Mouse (Mus musculus) heart, postnatal 25 days (tissue): ENCODE data around the gene Commd4. TPM values are rescaled to one million over a fixed set of nuclear protein-coding genes. Genes with fewer than 3 reads are reported as not detected.

Experiments used
- DNase-seq: peaks from one replicate; pipeline ENCODE4 v3.0.0; 2022; ENCODE audit warnings: low spot score
- intact Hi-C: fragments of 180-260 bp; cut with DNase I; formaldehyde crosslinking; loops from one replicate; pipeline ENCODE4 v1.15.1; 2025
- total RNA-seq, 2 experiments: library from RNA; stranded (reverse); gene quantifications; 2 replicates each; pipeline ENCODE4 v1.2.3; 2021

The Commd4 gene
- total RNA-seq, 2 experiments from 2014 or later, result 26.4 to 28.8 TPM

DNA sequence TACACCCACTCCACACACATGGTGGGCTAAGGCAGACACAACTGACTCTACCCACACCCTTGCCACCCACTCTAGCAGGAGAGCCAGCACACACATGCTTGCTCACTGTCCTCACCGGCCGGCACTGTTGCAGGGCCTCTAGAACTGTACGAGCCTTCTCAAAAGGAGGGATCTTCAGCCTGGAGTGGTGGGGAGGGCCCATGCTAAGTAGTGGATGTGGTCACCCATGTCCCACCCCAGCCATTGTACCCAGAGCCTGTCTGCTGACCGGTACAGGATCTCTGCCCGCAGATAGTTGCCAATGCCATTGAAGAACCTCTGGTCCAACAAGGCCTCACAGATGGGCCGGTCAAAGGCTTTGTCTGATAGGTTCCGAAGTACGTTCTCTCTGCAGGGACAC lies 13.3 kb downstream of the Commd4 start:
- no peak for DNase-seq
- intact Hi-C loops, result loop anchor here (5.0 kb wide), 1 partner anchor 193 kb away; the partner anchor contains the start of gene Snupn

DNA sequence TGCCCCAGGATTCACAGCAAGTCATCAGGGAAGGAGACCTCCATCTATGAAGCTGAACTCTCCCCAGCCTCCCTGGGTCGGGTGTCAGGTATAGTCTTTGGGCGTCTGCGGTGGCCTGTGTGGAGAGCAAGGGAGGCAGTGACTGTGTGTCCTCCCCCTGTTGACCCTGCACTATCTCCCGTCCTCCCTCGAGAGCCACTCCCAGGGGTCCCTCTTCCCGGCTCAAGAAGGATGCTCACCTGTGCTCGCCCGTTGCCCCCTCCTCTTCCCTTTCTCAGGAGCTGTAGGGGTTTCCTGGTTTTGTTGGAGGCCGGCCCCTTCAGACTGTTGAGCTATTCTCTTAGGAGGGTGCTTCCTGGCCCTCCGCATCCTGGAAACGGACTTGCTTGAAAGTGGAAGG lies 14.9 kb downstream of the Commd4 start:
- no peak for DNase-seq
- intact Hi-C loops, result no loop called here

DNA sequence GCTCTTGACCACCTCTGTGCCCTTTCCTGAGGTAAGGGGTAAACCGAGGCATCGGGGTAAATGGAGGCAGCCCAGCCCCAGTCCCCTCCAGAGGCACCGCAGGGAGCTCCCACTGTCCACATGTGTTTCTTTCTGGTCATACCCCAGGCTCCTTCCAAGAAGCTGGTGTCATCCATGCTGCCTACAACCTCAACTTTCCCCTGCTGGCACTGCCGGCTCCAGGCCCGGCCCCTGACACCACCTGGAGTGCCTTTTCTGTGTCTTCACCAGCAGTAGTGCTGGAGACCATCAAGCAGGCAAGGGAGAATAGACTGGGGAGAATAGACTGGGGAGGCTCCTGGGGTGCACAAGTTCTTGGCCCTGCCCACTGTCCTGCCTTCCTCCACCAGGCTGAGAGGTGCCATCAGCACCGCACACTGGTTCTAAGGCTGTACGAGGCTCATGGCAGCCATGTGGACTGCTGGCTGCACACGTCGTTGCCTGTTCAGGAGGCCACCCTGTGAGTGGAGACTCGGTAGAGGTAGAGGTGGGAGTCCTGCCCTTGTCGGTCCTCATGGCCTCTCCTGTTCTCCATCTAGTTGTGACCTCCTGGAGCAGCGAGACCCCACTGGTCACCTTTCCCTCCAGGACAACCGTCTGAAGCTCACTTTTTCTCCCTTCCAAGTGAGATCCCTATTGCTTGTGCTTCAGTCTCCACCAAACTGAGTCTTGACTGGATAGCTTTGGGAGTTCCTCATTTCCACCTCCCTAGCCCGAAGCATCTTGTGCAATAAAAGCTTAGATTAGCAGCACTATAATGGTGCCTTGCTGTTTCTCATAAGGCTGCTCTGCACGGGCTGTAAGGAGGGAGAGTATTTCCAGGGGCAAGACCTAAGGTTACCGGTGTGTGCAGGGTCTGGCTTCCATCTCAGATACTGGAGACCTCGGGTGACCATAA lies 16.4 kb downstream of the Commd4 start:
- intact Hi-C loops, result no loop called here
- no peak for DNase-seq

DNA sequence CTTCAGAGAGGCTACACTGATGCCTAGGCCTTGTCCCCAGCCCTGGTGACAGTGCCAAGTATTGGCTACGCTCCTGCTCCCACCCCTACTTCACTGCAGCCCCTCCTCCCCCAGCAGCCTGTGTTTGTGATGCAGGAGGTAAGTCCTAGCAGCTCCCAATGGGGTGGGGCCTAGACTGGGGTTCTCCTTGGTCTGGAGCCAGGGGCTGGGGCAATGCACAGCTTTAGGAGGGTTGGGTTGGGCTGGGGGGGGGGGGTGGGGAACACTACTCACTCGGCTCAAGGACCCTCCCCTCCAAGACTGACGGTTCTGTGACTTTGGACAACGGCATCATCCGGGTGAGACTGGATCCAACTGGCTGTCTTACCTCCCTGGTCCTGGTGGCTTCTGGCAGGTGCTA lies 18.6 kb downstream of the Commd4 start:
- no peak for DNase-seq
- intact Hi-C loops, result no loop called here

DNA sequence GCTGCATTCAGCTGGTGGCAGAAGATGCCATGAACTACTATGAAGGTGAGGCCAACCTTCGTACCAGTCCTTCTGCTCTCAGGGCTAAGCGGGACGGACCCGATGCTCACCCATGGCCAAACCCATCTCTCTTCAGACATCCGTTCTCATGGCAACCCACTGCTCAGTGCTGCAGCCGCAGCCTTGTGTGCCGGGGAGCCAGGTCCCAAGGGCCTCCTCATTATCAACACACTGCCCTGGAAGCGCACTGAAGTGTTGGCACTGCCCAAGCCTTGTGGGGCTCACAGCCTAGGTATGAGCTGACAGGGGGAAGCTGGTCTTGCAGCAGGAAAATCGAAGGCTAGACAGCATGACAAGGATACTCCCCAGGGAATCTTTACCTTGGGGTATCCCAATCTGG lies 19.0 kb downstream of the Commd4 start:
- intact Hi-C loops, result no loop called here
- no peak for DNase-seq

DNA sequence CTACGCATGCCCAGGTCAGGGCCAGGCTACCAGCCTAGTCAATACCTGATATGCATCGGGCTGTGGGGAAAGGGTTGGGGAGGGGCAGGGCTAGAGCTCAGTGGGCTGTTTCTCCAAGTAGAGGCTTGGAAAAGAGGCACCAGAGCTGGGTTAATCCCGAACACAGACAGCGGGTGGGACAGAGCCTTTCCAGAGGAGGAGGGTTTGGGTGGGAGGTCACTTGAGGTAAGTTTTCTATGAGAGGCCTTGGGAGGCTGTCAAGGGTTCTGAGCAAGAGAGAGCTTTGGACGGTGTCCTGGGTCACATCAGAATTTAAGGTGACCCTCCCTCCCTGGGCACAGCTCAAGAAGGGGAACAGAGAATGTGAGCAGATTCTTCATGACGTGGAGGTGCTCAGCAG lies 19.6 kb downstream of the Commd4 start:
- no peak for DNase-seq
- intact Hi-C loops, result no loop called here

DNA sequence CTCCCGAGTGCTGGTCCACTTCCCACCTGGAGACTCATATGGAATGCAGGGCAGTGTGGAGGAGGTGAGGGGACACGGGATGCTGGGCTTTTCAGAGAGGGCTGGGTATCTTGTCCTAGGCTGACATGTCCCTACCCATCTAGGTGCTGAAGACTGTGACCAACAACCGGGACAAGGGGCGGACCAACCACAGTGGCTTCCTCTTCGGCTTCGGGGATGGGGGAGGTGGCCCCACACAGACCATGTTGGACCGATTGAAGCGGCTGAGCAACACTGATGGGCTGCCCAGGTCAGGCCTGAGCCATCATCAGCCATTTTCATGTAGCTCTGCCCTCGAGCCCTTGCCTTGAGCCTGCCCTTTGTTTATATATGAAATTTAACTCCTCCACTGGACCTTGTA lies 20.4 kb downstream of the Commd4 start:
- intact Hi-C loops, result no loop called here
- DNase-seq, result no peak

DNA sequence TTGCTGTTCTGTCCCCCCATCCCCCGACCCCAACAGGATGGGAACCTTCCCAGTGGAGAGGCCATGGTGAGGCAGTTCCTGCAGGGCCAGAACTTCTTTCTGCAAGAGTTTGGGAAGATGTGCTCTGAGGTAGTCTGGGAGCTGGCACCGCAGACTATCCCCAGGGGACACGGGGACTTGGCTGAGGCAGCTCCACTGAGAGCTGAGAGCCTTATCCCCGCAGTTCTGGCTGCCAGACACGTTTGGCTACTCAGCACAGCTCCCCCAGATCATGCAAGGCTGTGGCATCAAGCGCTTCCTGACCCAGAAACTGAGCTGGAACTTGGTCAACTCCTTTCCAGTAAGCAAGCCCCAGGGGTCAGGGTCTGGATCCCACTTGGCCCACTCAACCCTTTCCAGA lies 20.9 kb downstream of the Commd4 start:
- no peak for DNase-seq
- intact Hi-C loops, result no loop called here

DNA sequence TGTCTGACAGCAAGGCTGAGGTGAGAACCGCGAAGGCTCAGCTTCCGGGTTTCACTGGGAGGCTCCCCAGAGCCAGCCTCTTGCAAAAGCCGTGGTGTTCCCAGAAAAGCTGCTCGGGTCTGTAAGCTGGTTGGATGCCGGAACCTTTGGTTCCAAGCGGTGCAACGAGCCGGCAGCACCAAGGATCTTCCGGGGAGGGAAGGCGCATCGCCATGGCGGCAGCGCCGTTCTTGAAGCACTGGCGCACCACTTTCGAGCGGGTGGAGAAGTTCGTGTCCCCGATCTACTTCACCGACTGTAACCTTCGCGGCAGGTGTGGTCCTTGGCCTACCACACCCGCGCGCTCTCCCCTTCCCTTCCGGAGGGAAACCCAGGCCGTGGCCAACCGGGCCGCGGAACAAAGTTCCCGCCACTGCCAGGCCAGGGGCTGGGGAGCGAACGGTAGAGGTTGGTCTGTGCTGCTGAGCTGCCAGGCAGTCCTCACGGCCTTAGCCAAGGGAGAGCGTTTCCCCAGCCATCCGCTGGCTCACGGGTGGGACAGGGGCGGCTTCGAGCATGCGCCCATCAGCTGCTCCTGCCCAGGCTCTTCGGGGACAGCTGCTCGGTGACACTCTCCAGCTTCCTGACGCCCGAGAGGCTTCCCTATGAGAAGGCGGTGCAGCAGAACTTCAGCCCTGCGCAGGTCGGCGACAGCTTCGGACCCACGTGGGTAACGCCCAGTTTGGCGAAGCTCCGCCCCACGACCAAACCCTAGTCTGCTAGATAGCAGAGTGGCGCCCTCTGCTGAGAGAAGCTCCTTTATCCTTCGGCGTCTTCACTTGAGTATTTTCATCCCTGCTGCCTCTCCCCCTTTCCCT lies 27.3 kb downstream of the Commd4 start, which contains the start of gene Man2c1:
Man2c1 (plus strand) TSS at position 114 of the 857 bp plus-strand sequence.
- DNase-seq, result peak; percentile 81
- intact Hi-C loops, result loop anchor here (2.0 to 5.0 kb wide), 4 partner anchors 60 to 238 kb away; partner anchors contain the start of gene Snx33

DNA sequence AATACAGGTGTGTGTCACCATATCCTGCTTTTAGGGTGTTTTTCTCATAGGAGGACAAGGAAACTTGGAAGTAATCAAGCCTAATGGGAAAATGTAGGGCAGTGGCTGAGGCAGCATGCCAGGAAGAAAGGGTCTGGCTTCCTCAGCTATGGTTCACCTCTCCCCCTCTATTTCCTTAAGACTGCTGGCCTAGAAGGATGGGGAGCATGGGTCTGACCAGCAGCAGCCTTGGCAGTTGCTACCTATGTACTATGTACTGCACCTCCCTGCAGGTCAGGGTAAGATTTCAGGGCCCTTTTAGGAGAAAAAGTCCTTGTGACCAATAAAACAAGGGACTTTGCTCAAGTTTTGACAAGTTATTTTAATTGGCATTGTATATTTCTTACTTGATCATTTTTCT lies 28.5 kb downstream of the Commd4 start:
- DNase-seq, result no peak
- intact Hi-C loops, result loop anchor here (1.0 to 5.0 kb wide), 5 partner anchors 52 to 237 kb away; partner anchors contain the start of gene Snx33

DNA sequence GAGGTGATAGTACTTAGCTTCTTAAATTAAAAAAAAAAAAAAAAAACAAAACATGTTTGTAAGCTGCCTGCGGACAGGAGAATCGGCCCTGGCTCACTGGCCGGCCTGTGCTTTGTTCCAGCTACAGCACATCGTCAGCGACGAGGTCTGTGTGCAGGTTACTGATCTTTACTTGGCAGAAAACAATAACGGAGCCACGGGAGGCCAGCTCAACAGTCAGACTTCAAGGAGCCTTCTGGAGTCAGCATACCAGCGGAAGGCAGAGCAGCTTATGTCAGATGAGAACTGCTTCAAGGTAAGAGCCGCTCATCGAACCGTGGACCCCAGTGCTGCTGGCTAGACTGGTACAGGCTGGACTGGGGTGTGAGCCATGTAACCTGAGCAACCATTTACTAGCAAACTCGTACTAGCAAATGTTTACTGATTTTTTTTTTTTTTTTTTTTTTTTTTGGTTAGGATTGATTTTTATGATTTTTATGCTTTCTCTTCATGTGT lies 40.8 kb downstream of the Commd4 start:
- DNase-seq, result no peak
- intact Hi-C loops, result no loop called here

Other genes with a start within 250 kb of the Commd4 start
- gene Snx33, start 230.0 kb downstream of the Commd4 start, total RNA-seq, result 10 to 100 TPM in 1 of 2 experiments, 1 to 10 TPM in 1; 8.9 to 12.5 TPM
- gene Imp3, start 220.9 kb downstream of the Commd4 start, total RNA-seq, result 10 to 100 TPM; 53.2 to 54.8 TPM
- 10 to 100 TPM in 1 of 2 experiments, 1 to 10 TPM in 1; 9.9 to 10.1 TPM for gene Snupn, start 207.5 kb downstream of the Commd4 start, total RNA-seq
- gene Ptpn9, start 163.4 kb downstream of the Commd4 start, total RNA-seq, result 10 to 100 TPM; 10.0 to 10.7 TPM
- 10 to 100 TPM; 27.0 to 31.7 TPM for gene Sin3a, start 86.3 kb downstream of the Commd4 start, total RNA-seq
- gene Man2c1, start 27.6 kb downstream of the Commd4 start, total RNA-seq, result 10 to 100 TPM; 43.7 to 46.0 TPM
- 1 to 10 TPM; 5.4 to 6.0 TPM for gene Neil1, start 10.0 kb downstream of the Commd4 start, total RNA-seq
- gene Trcg1, start 78.2 kb upstream of the Commd4 start, total RNA-seq, result not detected
- 10 to 100 TPM; 11.0 to 11.5 TPM for gene 1700017B05Rik, start 104.3 kb upstream of the Commd4 start, total RNA-seq